In the genomic region with DNA sequence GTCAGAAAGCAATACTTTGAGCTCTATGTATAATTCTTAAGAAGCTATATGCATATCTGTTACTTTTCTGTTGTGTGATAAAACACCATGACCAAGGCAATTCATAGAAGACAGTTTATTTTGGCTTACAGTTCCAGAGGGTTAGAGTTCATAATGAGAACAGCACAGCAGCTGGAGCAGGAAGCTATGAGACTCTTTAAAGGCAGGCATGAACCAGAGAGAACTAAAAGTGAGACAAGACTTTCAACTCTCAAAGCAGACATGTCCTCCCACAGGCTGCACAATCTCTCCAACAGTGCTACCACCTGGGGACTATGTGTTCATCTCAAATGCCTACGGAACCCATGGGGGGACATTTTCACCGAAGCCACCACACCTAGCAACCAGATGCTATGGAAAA, we compare ENCODE assay signal across 13 mouse cellular contexts. TPM values are rescaled to one million over a fixed set of nuclear protein-coding genes. Genes with fewer than 3 reads are reported as not detected.
DNase-seq lines count a peak whose midpoint lies in the region; ATAC-seq and TF ChIP-seq lines count a peak whose summit lies in the region.
"Had no signal": no experiment of that assay in that cellular context is flagged by ENCODE, and none has a peak within 500 bp of the region (broad histone marks: within the 10 kb centered on the region; RNA-seq: fewer than 3 reads in every experiment).

No protein-coding gene starts in this region.

- peaks cover 22% of the 10 kb centered on the region for H3K4me1 ChIP-seq in forebrain, embryonic 12.5 days
- peaks cover 18% of the 10 kb centered on the region for H3K4me1 ChIP-seq in forebrain, embryonic 16.5 days (replicated peaks; ENCODE audit: control insufficient read depth, insufficient read depth, low read length)
- H3K4me1 ChIP-seq in kidney, postnatal 0 days (replicated peaks; ENCODE audit: insufficient read depth, low read length): no peaks in the 10 kb centered on the region
- peaks cover 45% of the 10 kb centered on the region for H3K4me1 ChIP-seq in E14TG2a.4 (replicated peaks; ENCODE audit: low read depth, low read length)
- H3K4me1 ChIP-seq in limb, embryonic 10.5 days: peaks cover 26% of the 10 kb centered on the region
- H3K4me1 ChIP-seq: stomach, embryonic 15.5 days had no signal

- H3K9me3 ChIP-seq in forebrain, embryonic 12.5 days: no peaks in the 10 kb centered on the region
- no peaks in the 10 kb centered on the region for H3K9me3 ChIP-seq in forebrain, embryonic 16.5 days (ENCODE audit: control insufficient read depth, low read length)
- H3K9me3 ChIP-seq in kidney, postnatal 0 days (replicated peaks; ENCODE audit: low read length): no peaks in the 10 kb centered on the region
- H3K9me3 ChIP-seq in E14TG2a.4 (ENCODE audit: low read length): no peaks in the 10 kb centered on the region
- no peaks in the 10 kb centered on the region for H3K9me3 ChIP-seq in limb, embryonic 10.5 days (replicated peaks)
- H3K9me3 ChIP-seq: stomach, embryonic 15.5 days had no signal

- intact Hi-C loops in left cerebral cortex, postnatal 25 days (cut with DNase I): no loop called here

- H3K9ac ChIP-seq in forebrain, embryonic 12.5 days: no peak overlapping the region
- no peak overlapping the region for H3K9ac ChIP-seq in forebrain, embryonic 16.5 days (replicated peaks; ENCODE audit: low read depth, low read length)
- H3K9ac ChIP-seq in kidney, postnatal 0 days (ENCODE audit: low read depth, low read length): no peak overlapping the region
- H3K9ac ChIP-seq: stomach, embryonic 15.5 days had no signal

- no peak overlapping the region; the same call in 1 of the 2 replicates for H3K4me3 ChIP-seq in forebrain, embryonic 12.5 days (replicated peaks)
- no peak overlapping the region for H3K4me3 ChIP-seq in forebrain, embryonic 16.5 days (replicated peaks; ENCODE audit: low read length)
- no peak overlapping the region for H3K4me3 ChIP-seq in kidney, postnatal 0 days (replicated peaks; ENCODE audit: low read depth, low read length)
- peak overlapping the region; percentile 64 for H3K4me3 ChIP-seq in E14TG2a.4 (replicated peaks; ENCODE audit: low read length)
- H3K4me3 ChIP-seq in limb, embryonic 10.5 days: peak overlapping the region; percentile 34
- H3K4me3 ChIP-seq: stomach, embryonic 15.5 days had no signal

- no peak for TF ChIP-seq CTCF in kidney, postnatal 0 days (IDR thresholded peaks at IDR 0.05; ENCODE audit: low read depth)
- TF ChIP-seq CTCF in E14TG2a.4 (conservative IDR thresholded peaks at IDR 0.05; ENCODE audit: low read length): no peak

- ATAC-seq in forebrain, embryonic 12.5 days (ENCODE audit: low FRiP score): no peak
- ATAC-seq in forebrain, embryonic 16.5 days: no peak
- ATAC-seq in kidney, postnatal 0 days (replicated peaks; ENCODE audit: low FRiP score, low read depth): no peak

- DNase-seq in kidney, postnatal 0 days (ENCODE audit: low spot score): peak; percentile 54
- DNase-seq in kidney, adult 11 months: no peak
- DNase-seq in limb, embryonic 10.5 days (ENCODE audit: low spot score): no peak
- DNase-seq in left cerebral cortex, postnatal 25 days (ENCODE audit: low spot score in 2 of 2): no peak
- DNase-seq in cerebellum, postnatal 4 days (ENCODE audit: low spot score in 2 of 2): no peak
- DNase-seq: heart, postnatal 4 days; kidney, postnatal 4 days; left cerebral cortex, postnatal 4 days; midbrain, embryonic 14.5 days had no signal

- WGBS in forebrain, embryonic 12.5 days: 94% methylated on average over 2 of the region's 2 CpGs
- WGBS in forebrain, embryonic 16.5 days: 89% methylated on average over 2 of the region's 2 CpGs
- 86% methylated on average over 2 of the region's 2 CpGs for WGBS in kidney, postnatal 0 days
- 94% methylated on average over 2 of the region's 2 CpGs for WGBS in limb, embryonic 10.5 days

- H3K4me2 ChIP-seq in forebrain, embryonic 12.5 days: peak overlapping the region; percentile 42
- no peak overlapping the region for H3K4me2 ChIP-seq in forebrain, embryonic 16.5 days (ENCODE audit: low read length)
- no peak overlapping the region for H3K4me2 ChIP-seq in kidney, postnatal 0 days (ENCODE audit: low read length)
- H3K4me2 ChIP-seq: stomach, embryonic 15.5 days had no signal

- H3K27ac ChIP-seq in forebrain, embryonic 12.5 days: no peak overlapping the region
- H3K27ac ChIP-seq in forebrain, embryonic 16.5 days (ENCODE audit: low read length): no peak overlapping the region
- no peak overlapping the region for H3K27ac ChIP-seq in kidney, postnatal 0 days
- H3K27ac ChIP-seq in limb, embryonic 10.5 days: no peak overlapping the region
- H3K27ac ChIP-seq: stomach, embryonic 15.5 days had no signal

- H3K36me3 ChIP-seq in forebrain, embryonic 12.5 days (replicated peaks): peaks cover 36% of the 10 kb centered on the region
- peaks cover 10% of the 10 kb centered on the region; the same call in 1 of the 2 replicates for H3K36me3 ChIP-seq in forebrain, embryonic 16.5 days (ENCODE audit: control insufficient read depth, insufficient read depth)
- H3K36me3 ChIP-seq in kidney, postnatal 0 days (ENCODE audit: insufficient read depth, low read length): no peaks in the 10 kb centered on the region
- H3K36me3 ChIP-seq in E14TG2a.4 (ENCODE audit: insufficient read depth, low read length): peaks cover 76% of the 10 kb centered on the region
- peaks cover 80% of the 10 kb centered on the region for H3K36me3 ChIP-seq in limb, embryonic 10.5 days

- no peaks in the 10 kb centered on the region for H3K27me3 ChIP-seq in forebrain, embryonic 12.5 days
- H3K27me3 ChIP-seq in forebrain, embryonic 16.5 days (replicated peaks; ENCODE audit: control insufficient read depth, insufficient read depth, low read length): no peaks in the 10 kb centered on the region
- H3K27me3 ChIP-seq in kidney, postnatal 0 days (ENCODE audit: insufficient read depth, low read length): no peaks in the 10 kb centered on the region
- no peaks in the 10 kb centered on the region for H3K27me3 ChIP-seq in E14TG2a.4 (ENCODE audit: insufficient read depth, low read length)
- H3K27me3 ChIP-seq in limb, embryonic 10.5 days (ENCODE audit: low read depth, poor library complexity, severe bottlenecking): no peaks in the 10 kb centered on the region
- H3K27me3 ChIP-seq: stomach, embryonic 15.5 days had no signal

RNA-seq across cellular contexts. Expression of a gene that starts 4.5 kb away (rescaled TPM):
- 183 and 189 TPM in 2 replicates for polyA plus RNA-seq in forebrain, embryonic 12.5 days (2016; fragmentation: Nextera tagmentation; extraction: Ambion mirVana)
- 72.8 and 89.6 TPM in 2 replicates for polyA plus RNA-seq in forebrain, embryonic 16.5 days (2015; fragmentation: Nextera tagmentation; extraction: Ambion mirVana)
- 60.0 and 64.3 TPM in 2 replicates for polyA plus RNA-seq in kidney, postnatal 0 days (2015; fragmentation: Nextera tagmentation; extraction: Ambion mirVana)
- polyA plus RNA-seq in limb, embryonic 10.5 days (2016; fragmentation: Nextera tagmentation; extraction: Ambion mirVana): 180 and 192 TPM in 2 replicates
- 1 to 10 TPM; 8.8 to 9.0 TPM for total RNA-seq in left cerebral cortex, postnatal 25 days (2021)

RNA-seq across cellular contexts. Expression of a gene that starts 35.6 kb away (rescaled TPM):
- 200 and 232 TPM in 2 replicates for polyA plus RNA-seq in forebrain, embryonic 12.5 days (2016; fragmentation: Nextera tagmentation; extraction: Ambion mirVana)
- polyA plus RNA-seq in forebrain, embryonic 16.5 days (2015; fragmentation: Nextera tagmentation; extraction: Ambion mirVana): 73.0 and 85.9 TPM in 2 replicates
- 107 and 113 TPM in 2 replicates for polyA plus RNA-seq in kidney, postnatal 0 days (2015; fragmentation: Nextera tagmentation; extraction: Ambion mirVana)
- polyA plus RNA-seq in limb, embryonic 10.5 days (2016; fragmentation: Nextera tagmentation; extraction: Ambion mirVana): 136 and 176 TPM in 2 replicates
- 1 to 10 TPM; 5.3 to 5.6 TPM for total RNA-seq in left cerebral cortex, postnatal 25 days (2021)

RNA-seq across cellular contexts. Expression of a gene that starts 35.7 kb away (rescaled TPM):
- 17.6 and 18.7 TPM in 2 replicates for polyA plus RNA-seq in forebrain, embryonic 12.5 days (2016; fragmentation: Nextera tagmentation; extraction: Ambion mirVana)
- 9.6 and 13.2 TPM in 2 replicates for polyA plus RNA-seq in forebrain, embryonic 16.5 days (2015; fragmentation: Nextera tagmentation; extraction: Ambion mirVana)
- polyA plus RNA-seq in kidney, postnatal 0 days (2015; fragmentation: Nextera tagmentation; extraction: Ambion mirVana): 10.4 and 11.3 TPM in 2 replicates
- polyA plus RNA-seq in limb, embryonic 10.5 days (2016; fragmentation: Nextera tagmentation; extraction: Ambion mirVana): 16.8 and 19.6 TPM in 2 replicates
- 10 to 100 TPM; 22.3 to 23.9 TPM for total RNA-seq in left cerebral cortex, postnatal 25 days (2021)

Comparison
In these comparisons a context has a peak if more than half of its experiments do, and no peak if none do; other contexts are left out.
1. H3K4me3 ChIP-seq: peak in E14TG2a.4 (single experiment) and limb, embryonic 10.5 days (single experiment); none in forebrain, embryonic 12.5 days (single experiment), forebrain, embryonic 16.5 days (single experiment) and kidney, postnatal 0 days (single experiment).